Mouse (Mus musculus): ENCODE results near the gene Fbxl17. TPM values are rescaled to one million over a fixed set of nuclear protein-coding genes. Genes with fewer than 3 reads are reported as not detected.

Gene Fbxl17
- 10 to 100 TPM; 26.3 to 28.5 TPM for total RNA-seq (2023)

GRCm38 (mm10) chr17:63499636-63500155, at the start of gene Fbxl17:
Gene Fbxl17, minus strand, starts transcription at chr17:63500017.

All from monocyte, adult 59 days (primary cell).